Mouse (Mus musculus) frontal cortex, postnatal 14 days (tissue): Measurements from ENCODE around the gene Scn2b.

ENCODE experiments used
- DNase-seq, 2 experiments: peaks; one replicate each; pipeline ENCODE4 v3.0.0; 2022; ENCODE audit warnings: low spot score in 2 of 2

Gene Scn2b

DNA sequence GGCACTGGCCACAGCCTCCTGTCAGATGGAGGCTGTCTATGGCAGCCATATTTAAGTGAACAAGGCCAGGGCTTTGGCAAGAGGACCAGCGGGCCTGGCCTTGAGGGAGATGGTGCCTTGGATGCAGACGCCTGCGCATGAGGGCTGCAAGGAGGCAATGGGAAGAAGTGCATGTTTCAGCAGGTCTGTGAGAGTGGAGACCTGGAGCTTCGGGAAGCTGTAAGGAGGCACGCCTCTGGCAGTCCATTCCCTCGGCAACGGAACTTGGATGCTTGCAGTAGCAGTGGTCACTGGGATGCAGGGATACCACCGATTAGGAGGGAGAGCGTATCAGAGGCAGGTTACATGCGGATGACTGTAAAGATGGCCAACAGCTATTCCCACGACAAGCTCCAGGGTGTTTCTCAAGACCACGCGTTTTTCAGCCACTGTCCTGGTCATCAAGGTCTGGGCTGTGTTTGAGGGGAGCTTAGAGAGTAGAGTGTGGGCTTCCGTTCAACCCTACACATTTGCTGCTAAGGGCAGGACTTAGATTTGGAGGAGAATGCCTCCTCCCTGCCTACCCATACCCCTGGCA lies 2.5 kb downstream of the Scn2b start:
- DNase-seq = no peak

GRCm38 (mm10) chr9:45120567-45120966 lies 3.0 kb downstream of the Scn2b start:
- no peak for DNase-seq

- no peak for DNase-seq
Observed at GRCm38 (mm10) chr9:45121001-45121400, 3.4 kb downstream of the Scn2b start.

DNA sequence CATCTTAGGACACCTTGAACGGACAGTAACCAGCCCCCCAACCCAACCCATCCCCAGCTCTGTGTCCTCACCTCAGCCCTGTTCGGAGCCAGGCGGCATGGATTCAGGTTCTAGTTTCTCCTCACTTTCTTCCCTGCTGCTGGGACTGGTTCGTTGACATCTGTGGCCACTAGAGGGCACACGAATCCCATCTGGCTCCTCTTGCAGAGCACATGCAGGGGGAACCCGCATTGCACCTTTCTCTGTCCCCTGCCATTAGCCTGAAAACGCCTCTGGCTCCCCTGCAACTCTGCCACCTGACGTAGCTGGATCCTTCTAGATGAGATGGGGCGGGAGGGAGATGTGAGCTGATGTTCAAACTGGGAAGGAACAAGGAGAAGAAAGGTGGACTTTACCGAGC lies 4.2 kb downstream of the Scn2b start:
- DNase-seq = peak; percentile 69 to 73

DNA sequence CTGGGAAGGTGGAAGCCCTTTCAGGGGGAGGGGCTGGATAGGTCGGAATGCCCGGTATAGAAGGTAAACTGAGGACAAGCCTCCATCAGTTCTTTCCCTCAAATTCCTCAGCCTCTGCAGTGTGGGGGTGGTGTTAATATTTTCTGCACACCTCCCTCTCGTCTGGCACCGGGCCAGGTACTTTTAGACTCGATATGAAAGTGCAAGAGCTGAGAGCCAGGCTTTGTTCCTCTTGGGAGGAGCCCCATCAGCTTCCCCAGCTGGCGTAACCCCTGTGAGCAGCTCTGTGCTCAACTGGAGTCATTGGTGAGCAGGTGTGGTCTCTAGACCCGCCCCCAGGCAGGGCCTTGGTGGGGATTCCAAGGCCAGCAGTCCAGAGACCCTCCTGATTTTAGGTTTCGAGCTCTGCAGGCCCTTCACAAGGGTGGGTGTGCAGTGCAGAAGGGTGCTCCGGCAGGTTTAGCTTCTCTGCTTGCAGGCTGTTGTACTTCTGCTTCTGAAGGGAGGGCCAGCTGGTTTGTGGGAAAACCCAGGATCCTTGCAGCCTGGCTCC lies 4.7 kb downstream of the Scn2b start:
- peak; percentile 63 to 71 for DNase-seq

GRCm38 (mm10) chr9:45125211-45125610 lies 7.6 kb downstream of the Scn2b start:
- no peak for DNase-seq

- DNase-seq = no peak
Observed at GRCm38 (mm10) chr9:45126941-45127340, 9.4 kb downstream of the Scn2b start.

DNA sequence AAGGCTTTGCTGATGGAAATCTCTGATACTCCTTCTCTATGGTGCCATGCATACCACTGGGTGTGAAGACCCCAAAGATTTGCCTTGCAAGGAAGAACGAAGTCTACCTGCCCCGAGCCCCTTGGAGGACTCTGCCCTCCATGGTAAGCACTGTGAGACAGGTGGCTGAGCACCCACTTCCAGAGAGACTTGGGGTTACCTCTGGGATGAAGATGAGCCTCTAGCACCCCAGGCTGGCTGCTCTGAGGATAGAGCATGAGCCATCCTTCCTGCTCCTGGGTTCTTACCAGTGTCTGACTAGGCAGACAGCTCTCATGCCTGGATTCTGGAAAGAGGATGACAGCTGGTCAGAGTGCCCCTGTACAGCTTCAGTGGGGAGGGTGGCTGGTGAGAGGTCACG lies 12.5 kb downstream of the Scn2b start:
- no peak for DNase-seq

DNA sequence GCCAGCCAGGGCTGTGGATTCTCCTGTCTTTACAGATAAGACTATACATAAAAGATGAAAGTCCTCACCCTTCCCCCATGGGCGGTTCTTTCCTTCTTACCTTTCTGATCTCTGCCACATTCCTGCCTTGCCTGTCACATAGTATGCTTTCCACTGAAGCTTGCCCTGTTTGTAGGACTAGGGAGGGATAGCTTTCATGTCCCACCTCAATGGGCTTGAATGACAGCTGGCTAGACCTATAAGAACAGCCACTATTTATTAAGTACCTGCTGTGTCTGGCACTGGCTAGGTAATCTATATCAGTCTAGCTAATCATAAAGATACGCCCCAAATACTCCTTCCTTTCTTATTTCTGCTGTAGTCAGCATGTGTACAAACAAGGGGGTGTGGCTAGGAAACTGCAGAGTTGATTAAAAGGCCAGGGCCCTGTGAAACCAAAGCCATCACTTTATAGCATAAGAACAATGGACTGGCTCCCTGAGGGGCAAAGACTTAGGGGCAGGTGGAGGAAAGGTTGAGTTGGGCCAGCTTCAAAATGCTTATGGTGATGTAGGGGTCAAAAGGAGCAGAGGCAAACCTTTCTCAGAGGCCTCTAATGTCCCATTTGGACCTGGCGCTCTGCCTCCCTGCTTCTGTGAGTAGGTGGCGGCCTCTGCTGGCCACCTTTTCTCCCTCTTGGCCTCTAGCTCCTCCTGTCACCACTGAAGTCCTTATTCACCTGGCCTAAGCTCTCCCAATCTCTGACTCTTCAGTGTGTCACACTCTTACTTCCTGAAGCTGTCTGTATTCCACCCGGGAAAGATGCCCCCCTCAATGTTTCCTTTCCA lies 16.1 kb downstream of the Scn2b start:
- no peak for DNase-seq

- DNase-seq = no peak
Observed at GRCm38 (mm10) chr9:45136442-45137169, 19.0 kb downstream of the Scn2b start.

DNA sequence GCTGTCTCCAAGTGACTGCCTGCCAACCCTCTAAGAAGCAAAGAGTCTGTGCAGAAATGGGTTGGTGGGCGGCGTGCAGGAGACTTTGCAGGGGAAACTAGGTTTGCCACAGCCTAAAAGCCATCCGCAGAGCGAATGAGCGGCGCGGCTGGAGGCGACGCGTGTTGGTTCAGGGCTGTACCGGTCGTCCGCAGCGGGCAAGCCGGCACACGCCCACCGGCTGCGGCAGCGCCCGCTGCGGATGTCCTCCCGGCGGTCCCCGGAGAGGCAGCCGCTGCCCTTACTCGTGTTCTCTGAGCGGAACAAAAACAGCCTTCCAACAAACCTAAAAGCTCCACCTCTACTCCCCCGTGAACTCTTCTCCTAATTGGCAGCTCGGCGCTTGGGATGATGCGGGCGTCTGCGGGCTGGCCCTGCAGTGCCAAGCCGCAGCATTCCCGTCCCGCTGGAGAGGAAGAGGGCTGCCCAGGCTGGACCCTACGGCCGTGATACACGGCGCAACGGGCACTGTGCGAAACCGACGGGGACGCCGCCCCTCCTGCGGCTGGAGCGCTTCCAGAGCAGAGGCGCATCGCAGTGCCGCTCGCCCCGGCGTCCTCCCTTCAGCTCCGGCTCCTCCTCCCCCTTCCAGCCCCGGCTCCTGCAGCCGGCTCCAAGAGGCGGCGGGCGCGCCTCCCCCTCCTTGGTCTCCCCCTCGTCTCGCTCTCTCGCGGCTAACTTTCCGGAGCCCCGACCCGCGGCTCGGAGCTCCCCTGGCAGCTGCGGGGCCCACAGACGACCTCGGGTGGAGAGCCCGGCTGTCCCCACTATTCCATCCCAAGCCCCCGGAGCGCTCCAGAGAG lies 20.8 kb downstream of the Scn2b start, which contains the start of gene Scn4b:
Scn4b (plus strand) TSS at position 205 of the 842 bp plus-strand sequence.
- no peak for DNase-seq

DNA sequence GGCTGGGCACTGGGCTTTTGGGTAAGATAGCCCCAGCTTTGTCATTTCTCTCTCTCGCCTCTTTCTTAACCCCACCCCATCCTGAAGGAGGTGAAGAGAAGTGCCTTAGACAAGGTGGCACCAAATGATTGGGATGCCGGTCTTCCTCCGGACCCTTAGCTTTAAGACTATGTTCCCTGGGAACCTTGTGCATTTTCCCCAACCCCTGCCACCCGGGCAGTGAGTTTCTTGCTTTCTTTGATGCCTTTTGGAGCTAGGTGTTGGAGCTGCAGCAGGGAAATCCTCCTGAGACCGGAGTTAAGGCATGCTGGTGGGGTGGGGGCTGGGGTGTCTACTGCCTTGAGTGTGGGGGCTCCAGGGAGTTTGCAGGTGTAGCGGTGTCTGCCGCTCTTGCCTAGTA lies 21.5 kb downstream of the Scn2b start:
- no peak for DNase-seq

- DNase-seq = no peak
Observed at GRCm38 (mm10) chr9:45140945-45141344, 23.4 kb downstream of the Scn2b start.

- DNase-seq = no peak
Observed at GRCm38 (mm10) chr9:45142686-45143085, 25.1 kb downstream of the Scn2b start.

GRCm38 (mm10) chr9:45145533-45146266 lies 28.1 kb downstream of the Scn2b start:
- peak in 1 of 2 experiments; percentile 29 for DNase-seq

DNA sequence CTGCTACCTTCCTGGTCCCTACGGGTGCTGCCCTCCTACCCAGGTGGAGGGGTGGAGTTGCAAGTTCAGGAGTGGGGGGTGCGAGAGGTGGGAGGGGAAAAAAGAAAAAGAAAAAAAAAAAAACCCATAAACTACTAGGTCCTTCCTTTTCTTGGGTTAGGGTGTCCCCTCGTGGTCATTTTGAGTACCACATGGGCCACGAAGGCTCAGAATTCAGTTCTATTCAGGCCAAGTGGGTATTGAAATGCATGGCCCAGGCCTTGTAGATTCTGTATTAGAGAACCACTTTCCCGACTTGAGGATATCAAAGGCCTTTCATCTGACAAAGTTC lies 28.6 kb downstream of the Scn2b start:
- DNase-seq = peak; percentile 63 to 83

DNA sequence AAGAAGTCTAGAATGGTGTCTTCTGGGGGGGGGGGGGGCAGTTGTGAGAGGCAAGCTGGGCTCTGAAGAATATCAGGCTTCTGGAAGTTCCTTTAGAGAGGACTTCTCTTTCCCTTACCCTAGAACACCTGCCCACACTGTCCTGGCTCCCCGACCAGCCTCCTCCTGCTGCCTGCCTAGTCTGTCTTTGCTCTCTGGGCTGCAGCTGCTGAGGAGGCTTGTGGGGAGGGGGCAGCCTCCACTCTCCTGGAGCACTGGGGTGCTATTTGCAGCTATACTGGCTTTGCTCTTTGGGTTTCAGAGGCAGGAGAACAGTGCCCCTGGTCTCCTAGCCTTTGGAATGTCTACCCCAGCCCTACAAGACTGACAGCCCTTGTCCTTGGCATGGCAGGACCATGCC lies 33.4 kb downstream of the Scn2b start:
- DNase-seq = no peak

- no peak for DNase-seq
Observed at GRCm38 (mm10) chr9:45153361-45153760, 35.8 kb downstream of the Scn2b start.

GRCm38 (mm10) chr9:45167903-45168302 lies 50.3 kb downstream of the Scn2b start:
- DNase-seq = no peak

DNA sequence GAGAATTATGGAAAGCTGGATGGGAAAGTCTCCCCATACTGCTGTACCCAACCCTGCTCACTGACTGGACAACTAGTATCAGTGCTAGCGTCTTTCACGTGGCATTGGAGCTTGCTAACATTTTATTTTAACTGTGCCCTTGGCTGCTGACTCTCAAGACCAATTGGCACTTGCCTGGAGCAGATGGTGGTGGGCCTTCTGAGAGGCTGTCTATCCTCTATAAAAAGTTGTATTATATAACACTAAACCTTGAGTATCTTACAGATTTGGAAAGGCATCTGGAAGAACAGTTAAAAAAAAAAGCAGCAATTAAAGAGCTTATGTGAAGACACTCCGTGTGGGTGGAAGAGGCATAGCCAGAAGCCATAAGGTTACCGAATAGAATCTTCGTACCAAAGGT lies 52.6 kb downstream of the Scn2b start:
- peak in 1 of 2 experiments; percentile 32 for DNase-seq

DNA sequence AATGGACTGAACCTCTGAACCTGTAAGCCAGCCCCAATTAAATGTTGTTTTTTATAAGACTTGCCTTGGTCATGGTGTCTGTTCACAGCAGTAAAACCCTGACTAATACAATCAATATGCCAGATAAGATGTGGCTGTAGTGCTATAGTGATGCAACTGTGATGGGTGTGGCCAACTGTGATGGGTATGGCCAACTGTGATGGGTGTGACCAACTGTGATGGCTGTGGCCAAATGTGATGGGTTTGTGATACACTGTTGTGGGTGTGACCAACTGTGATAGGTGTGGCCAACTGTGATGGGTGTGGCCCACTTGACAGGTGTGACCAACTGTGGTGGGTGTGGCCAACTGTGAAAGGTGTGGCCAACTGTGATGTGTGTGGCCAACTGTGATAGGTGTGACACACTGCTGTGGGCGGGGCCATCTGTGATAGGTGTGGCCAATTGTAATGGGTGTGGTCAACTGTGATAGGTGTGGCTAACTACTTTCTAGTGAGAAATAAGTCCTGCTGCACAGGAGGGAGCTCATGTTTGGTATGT lies 53.6 kb downstream of the Scn2b start:
- DNase-seq = no peak
